Mouse (Mus musculus) G1E (cell line): Measurements from ENCODE around the gene Il1rapl2. TPM values are rescaled to one million over a fixed set of nuclear protein-coding genes. Genes with fewer than 3 reads are reported as not detected.

Experiments used
- ATAC-seq: 2 replicates; pipeline ENCODE4 v1.8.0; 2016; ENCODE audit warnings: mild to moderate bottlenecking; ENCODE audit not compliant: insufficient number of reproducible peaks, poor library complexity, low FRiP score, severe bottlenecking; ENCODE audit errors: extremely low read depth
- DNase-seq: peaks from one replicate; pipeline ENCODE4 v3.0.0; 2012; ENCODE audit warnings: low spot score
- H3K27me3 ChIP-seq: 2 replicates; pipeline ENCODE4 v1.6.1; 2012; ENCODE audit warnings: mild to moderate bottlenecking, low read length, inconsistent platforms; ENCODE audit not compliant: insufficient read depth
- H3K36me3 ChIP-seq: replicated peaks from 2 replicates; pipeline ENCODE3; 2012; ENCODE audit warnings: mild to moderate bottlenecking, inconsistent platforms
- H3K4me1 ChIP-seq: 2 replicates; pipeline ENCODE4 v1.6.1; 2012; ENCODE audit warnings: low read depth, low read length, inconsistent platforms, mixed read lengths; ENCODE audit not compliant: insufficient read depth
- H3K4me3 ChIP-seq: 2 replicates; pipeline ENCODE4 v1.5.1; 2012; ENCODE audit warnings: low read depth, mild to moderate bottlenecking, inconsistent platforms, low read length, moderate library complexity, mixed read lengths
- H3K9me3 ChIP-seq: replicated peaks from 2 replicates; pipeline ENCODE4 v1.6.1; 2012; ENCODE audit warnings: inconsistent platforms
- CTCF ChIP-seq: IDR thresholded peaks from 2 replicates; pipeline ENCODE4 v1.5.1; 2012; ENCODE audit warnings: low read depth, low read length, inconsistent platforms, mixed read lengths
- GATA1 ChIP-seq: IDR thresholded peaks from 2 replicates; pipeline ENCODE4 v1.6.1; 2012; ENCODE audit warnings: borderline replicate concordance, low read length, inconsistent platforms, mixed read lengths
- GATA2 ChIP-seq: IDR thresholded peaks from 2 replicates; pipeline ENCODE4 v1.6.1; 2012; ENCODE audit warnings: low read depth, low read length, inconsistent platforms, borderline replicate concordance
- POLR2AphosphoS5 ChIP-seq: IDR thresholded peaks from 2 replicates; pipeline ENCODE4 v1.6.1; 2012; ENCODE audit warnings: low read depth, low read length, inconsistent platforms; ENCODE audit not compliant: insufficient replicate concordance
- TAL1 ChIP-seq: conservative IDR thresholded peaks from 2 replicates; pipeline ENCODE4 v1.6.1; 2012; ENCODE audit warnings: low read depth, low read length, inconsistent platforms, mixed read lengths
- polyA plus RNA-seq: library from polyadenylated mRNA; stranded (reverse); fragments of >175 nt; gene quantifications from 2 replicates; pipeline ENCODE4 v1.2.3, GENCODE M21; 2012
- total RNA-seq, 2 experiments: library from RNA; stranded (forward) in 1 of 2; stranded (reverse) in 1 of 2; fragments of 200-1000 nt in 1 of 2; fragments of >200 nt in 1 of 2; fragmentation: Nextera tagmentation in 1 of 2; gene quantifications; 2 replicates each; pipeline ENCODE4 v1.2.3; 2014 to 2017

The Il1rapl2 gene
- total RNA-seq (2014; fragmentation: Nextera tagmentation) (not detected in 2 replicates), total RNA-seq (2017) (0.05 TPM in 1 of 2 replicates, not detected in the other), polyA plus RNA-seq (not detected in 2 replicates)

DNA sequence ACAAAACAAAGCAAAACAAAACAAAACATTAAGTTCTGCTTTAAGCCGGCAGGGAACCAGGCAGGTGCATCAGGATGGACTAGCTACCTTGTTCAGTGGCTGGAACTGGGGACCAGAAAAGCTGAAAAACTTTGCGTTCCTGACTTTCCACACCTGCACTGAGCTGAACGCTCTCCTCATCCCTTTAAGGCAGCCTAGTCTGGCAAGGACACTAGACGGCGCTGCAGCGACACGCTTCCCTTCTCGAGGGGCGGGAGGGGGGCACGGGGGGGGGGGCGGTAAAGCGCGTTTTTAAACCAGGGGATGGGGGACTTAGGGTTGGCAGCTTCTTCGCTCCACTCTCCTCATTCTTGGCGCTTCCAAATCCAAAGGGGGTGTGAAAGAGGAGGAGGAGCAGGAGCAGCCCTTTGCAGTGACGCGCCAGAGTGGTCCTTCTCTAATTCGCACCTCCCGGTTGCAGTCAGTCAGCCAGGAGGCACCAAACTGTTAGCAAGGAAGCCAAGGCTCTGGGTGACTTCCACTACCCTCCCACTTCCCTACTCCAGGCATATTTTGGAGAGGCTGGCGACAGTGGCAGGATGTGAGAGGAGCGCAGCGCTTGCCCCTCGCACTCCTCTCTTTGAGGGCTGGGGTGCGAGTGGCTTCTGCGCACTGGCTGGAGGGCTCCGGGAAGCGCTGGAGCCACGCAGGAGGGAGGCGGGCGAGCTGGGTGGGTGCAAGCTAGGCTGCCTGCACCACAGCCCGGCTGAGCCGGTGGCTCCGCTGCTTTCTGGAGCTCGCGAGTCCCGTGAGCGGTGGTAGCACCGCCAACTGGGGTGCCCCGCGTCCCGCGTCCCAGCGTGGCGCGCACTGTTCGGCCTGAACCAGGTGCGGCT lies at the start of gene Il1rapl2:
Gene Il1rapl2, plus strand, starts transcription at position 288 of the 875 bp plus-strand sequence.
- Histone ChIP-seq H3K9me3 (0 out of 2 replicates have a peak, but pooled peaks cover 5% of the 10 kb centered on the region), H3K27me3 (no peaks in the 10 kb centered on the region)
- DNase-seq, result no peak

DNA sequence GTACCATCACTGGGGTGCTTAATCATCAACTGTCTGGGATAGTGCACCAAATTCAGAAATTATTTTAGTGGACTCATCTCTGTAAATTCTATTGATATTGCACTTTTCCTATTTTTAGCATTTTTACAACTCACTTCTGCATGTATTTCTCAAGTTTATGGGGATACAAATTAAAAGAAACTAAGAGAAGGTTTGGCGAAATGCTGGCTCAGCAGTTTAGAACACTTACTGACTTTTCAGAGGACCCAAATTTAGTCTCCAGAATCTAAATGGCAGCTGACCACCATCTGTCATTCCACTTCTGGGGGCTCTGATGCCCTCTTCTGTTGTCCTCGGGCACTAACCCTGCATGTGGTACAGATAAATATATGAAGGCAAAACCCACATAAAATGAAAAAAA lies 22.1 kb upstream of the Il1rapl2 start:
- H3K4me3 ChIP-seq, result no peak overlapping the region
- H3K9me3 ChIP-seq, result no peaks in the 10 kb centered on the region
- H3K36me3 ChIP-seq, result no peaks in the 10 kb centered on the region
- no peak for TF ChIP-seq TAL1
- H3K27me3 ChIP-seq, result no peaks in the 10 kb centered on the region
- no peaks in the 10 kb centered on the region for H3K4me1 ChIP-seq
- no peak for ATAC-seq
- DNase-seq, result no peak

More for the DNA sequence above, at the start of gene Il1rapl2:
- H3K36me3 ChIP-seq, result no peaks in the 10 kb centered on the region
- no peak for TF ChIP-seq TAL1
- no peak for TF ChIP-seq POLR2AphosphoS5
- TF ChIP-seq GATA1, result no peak
- TF ChIP-seq GATA2, result no peak
- TF ChIP-seq CTCF, result no peak
- H3K4me3 ChIP-seq, result no peak within 1 kb of the TSS
- no peaks in the 10 kb centered on the region for H3K4me1 ChIP-seq
- no peak for ATAC-seq

DNA sequence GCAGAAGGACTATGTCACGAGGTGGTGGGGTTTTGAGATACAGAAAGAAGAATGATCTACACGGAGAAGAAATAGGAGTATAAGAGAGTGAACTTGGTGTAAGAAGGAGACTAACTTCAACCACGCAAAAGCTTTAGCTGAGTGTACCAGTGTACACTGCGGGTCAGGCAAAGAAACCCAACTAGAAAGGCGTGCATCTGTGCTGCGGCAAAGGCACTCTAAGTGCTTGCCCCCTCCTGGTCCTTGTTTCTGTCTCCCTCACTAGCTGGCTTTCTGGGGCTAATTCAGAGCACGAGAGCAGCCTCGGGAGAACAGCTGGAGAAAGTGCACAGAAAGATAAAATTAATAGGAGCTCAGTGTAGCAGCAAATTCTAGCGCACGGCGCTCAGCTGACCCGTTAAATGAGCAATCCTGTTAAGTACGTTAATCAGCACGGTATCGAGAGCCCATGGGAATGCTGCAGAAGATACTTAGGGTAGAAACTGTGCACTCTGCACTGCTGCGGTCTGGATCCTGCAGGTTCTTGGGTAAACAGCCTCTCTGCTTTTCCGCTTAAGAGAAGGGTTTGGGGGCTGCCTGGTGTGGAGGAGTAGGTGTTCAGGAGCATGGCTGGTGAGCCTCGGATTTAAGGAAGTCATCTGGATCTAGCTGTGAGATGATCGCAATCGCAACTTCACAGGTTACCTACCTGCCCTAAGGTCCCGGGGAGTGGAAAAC lies 778 bp upstream of the Il1rapl2 start:
- 0 out of 2 replicates have a peak, but pooled peaks cover 5% of the 10 kb centered on the region for H3K9me3 ChIP-seq
- DNase-seq (no peak), ATAC-seq (no peak)
- H3K36me3 ChIP-seq, result no peaks in the 10 kb centered on the region
- H3K4me3 ChIP-seq, result no peak overlapping the region
- H3K27me3 ChIP-seq, result no peaks in the 10 kb centered on the region
- no peaks in the 10 kb centered on the region for H3K4me1 ChIP-seq
- TF ChIP-seq TAL1 (no peak), CTCF (no peak), POLR2AphosphoS5 (no peak), GATA2 (no peak), GATA1 (no peak)

DNA sequence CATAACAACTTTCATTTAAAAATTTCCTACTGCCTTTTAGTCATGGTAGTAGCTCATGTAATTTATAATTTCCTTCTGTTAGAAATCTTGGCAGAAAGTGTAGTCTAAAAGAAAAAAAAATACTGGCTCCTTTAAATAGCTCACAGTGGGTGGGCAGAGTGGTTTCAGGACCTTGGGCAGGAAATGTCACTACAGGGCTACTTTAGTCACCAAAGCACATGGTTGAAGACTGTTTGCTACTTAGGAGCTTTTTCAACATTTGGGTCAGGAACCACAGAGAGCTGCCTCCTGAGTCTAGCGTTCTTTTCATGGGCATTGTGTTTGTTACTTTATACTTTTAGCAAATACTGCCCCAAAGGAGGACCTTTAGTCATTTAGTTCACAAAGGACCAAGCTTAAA lies 12.2 kb downstream of the Il1rapl2 start:
- no peak for DNase-seq
- no peak for ATAC-seq
- Histone ChIP-seq H3K4me3 (no peak overlapping the region), H3K9me3 (no peaks in the 10 kb centered on the region), H3K4me1 (no peaks in the 10 kb centered on the region), H3K27me3 (no peaks in the 10 kb centered on the region), H3K36me3 (no peaks in the 10 kb centered on the region)
- no peak for TF ChIP-seq CTCF
- TF ChIP-seq POLR2AphosphoS5, result no peak
- TF ChIP-seq TAL1, result no peak
- no peak for TF ChIP-seq GATA2
- no peak for TF ChIP-seq GATA1

DNA sequence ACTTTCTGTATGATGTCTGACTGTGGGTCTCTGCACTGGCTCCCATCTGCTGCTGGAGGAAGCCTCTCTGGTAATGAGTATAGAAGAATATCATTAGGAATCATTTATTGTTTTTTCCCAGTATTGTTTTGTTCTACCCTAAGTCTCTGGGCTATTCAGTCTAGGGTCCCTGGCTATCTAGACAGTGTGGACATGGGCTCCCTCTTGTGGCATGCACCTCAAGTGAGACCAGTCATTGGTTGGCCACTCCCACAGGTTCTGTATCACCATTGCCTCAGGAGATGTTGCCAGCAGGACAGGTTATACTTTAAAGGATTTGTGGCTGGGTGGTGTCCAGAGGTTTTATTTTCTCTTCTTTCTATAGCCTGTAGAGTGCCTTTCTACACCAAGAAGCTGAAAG lies 50.3 kb downstream of the Il1rapl2 start:
- Histone ChIP-seq H3K36me3 (no peaks in the 10 kb centered on the region), H3K4me3 (no peak overlapping the region), H3K27me3 (no peaks in the 10 kb centered on the region), H3K9me3 (no peaks in the 10 kb centered on the region), H3K4me1 (no peaks in the 10 kb centered on the region)
- TF ChIP-seq GATA2 (no peak), TAL1 (no peak), GATA1 (no peak), POLR2AphosphoS5 (no peak), CTCF (no peak)
- ATAC-seq, result no peak
- no peak for DNase-seq

DNA sequence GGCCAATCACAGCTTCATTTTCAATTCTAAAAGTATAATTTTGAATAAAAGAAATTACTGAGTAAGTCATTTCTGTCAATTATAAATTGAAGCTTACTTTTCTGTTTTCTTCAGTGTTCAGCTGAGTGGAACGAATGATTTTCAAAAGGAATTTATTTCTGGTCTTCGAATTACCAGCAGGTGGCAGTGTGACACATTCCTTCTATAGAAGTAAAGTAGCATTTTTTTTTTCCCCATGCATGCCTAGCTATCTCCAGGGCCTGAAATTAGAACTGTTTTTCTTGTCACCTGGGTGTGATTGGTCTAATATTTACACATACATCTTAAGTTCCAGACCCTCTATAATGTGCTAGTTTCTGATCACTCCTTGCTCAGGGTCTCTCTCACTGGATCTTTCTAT lies 96.6 kb downstream of the Il1rapl2 start:
- H3K36me3 ChIP-seq, result no peaks in the 10 kb centered on the region
- H3K4me1 ChIP-seq, result no peaks in the 10 kb centered on the region
- H3K9me3 ChIP-seq, result no peaks in the 10 kb centered on the region
- no peak for TF ChIP-seq GATA2
- TF ChIP-seq GATA1, result no peak
- no peak for TF ChIP-seq TAL1
- TF ChIP-seq POLR2AphosphoS5, result no peak
- TF ChIP-seq CTCF, result no peak
- H3K4me3 ChIP-seq, result no peak overlapping the region
- DNase-seq, result no peak
- ATAC-seq, result no peak
- H3K27me3 ChIP-seq, result no peaks in the 10 kb centered on the region
